Mouse (Mus musculus): ENCODE results near the gene Kcnmb2.

The Kcnmb2 gene

GRCm38 (mm10) chr3:32020981-32021380, 118.7 kb downstream of the Kcnmb2 start:
- no peak for DNase-seq

GRCm38 (mm10) chr3:32029375-32030050, 127.2 kb downstream of the Kcnmb2 start:
- DNase-seq = no peak

GRCm38 (mm10) chr3:32032381-32032780, 130.1 kb downstream of the Kcnmb2 start:
- no peak for DNase-seq

GRCm38 (mm10) chr3:32043814-32044213, 141.5 kb downstream of the Kcnmb2 start:
- DNase-seq = no peak

- no peak for DNase-seq
Measured at GRCm38 (mm10) chr3:32048777-32049176, 146.5 kb downstream of the Kcnmb2 start.

- no peak for DNase-seq
Measured at GRCm38 (mm10) chr3:32052596-32052995, 150.3 kb downstream of the Kcnmb2 start.

- no peak for DNase-seq
Measured at GRCm38 (mm10) chr3:32053610-32054241, 151.4 kb downstream of the Kcnmb2 start.

GRCm38 (mm10) chr3:32059888-32060656, 157.8 kb downstream of the Kcnmb2 start:
- DNase-seq = peak in 1 of 2 experiments; percentile 28

- no peak for DNase-seq
Measured at GRCm38 (mm10) chr3:32062685-32063084, 160.4 kb downstream of the Kcnmb2 start.

GRCm38 (mm10) chr3:32063312-32063711, 161.0 kb downstream of the Kcnmb2 start:
- no peak for DNase-seq

- DNase-seq = peak; percentile 18 to 50
Measured at GRCm38 (mm10) chr3:32067004-32067935, 165.0 kb downstream of the Kcnmb2 start.

- no peak for DNase-seq
Measured at GRCm38 (mm10) chr3:32073881-32074280, 171.6 kb downstream of the Kcnmb2 start.

GRCm38 (mm10) chr3:32088762-32089161, 186.5 kb downstream of the Kcnmb2 start:
- no peak for DNase-seq

GRCm38 (mm10) chr3:32101391-32101790, 199.1 kb downstream of the Kcnmb2 start:
- DNase-seq = no peak

GRCm38 (mm10) chr3:32119851-32120250, 217.5 kb downstream of the Kcnmb2 start:
- no peak for DNase-seq

GRCm38 (mm10) chr3:32121731-32122130, 219.4 kb downstream of the Kcnmb2 start:
- DNase-seq = no peak

- no peak for DNase-seq
Measured at GRCm38 (mm10) chr3:32125431-32125830, 223.1 kb downstream of the Kcnmb2 start.

- DNase-seq = no peak
Measured at GRCm38 (mm10) chr3:32128391-32128790, 226.1 kb downstream of the Kcnmb2 start.

GRCm38 (mm10) chr3:32130696-32131095, 228.4 kb downstream of the Kcnmb2 start:
- DNase-seq = no peak

GRCm38 (mm10) chr3:32132395-32133004, 230.2 kb downstream of the Kcnmb2 start:
- DNase-seq = no peak

GRCm38 (mm10) chr3:32144194-32144593, 241.9 kb downstream of the Kcnmb2 start:
- DNase-seq = no peak

- DNase-seq = no peak
Measured at GRCm38 (mm10) chr3:32144655-32145054, 242.3 kb downstream of the Kcnmb2 start.

All from lung, adult 18-20 months (tissue).